Mouse (Mus musculus) ES-Bruce4 (cell line): Measurements from ENCODE around the gene Gm49318.
A peak's percentile ranks its signal among the peaks of the same experiment; 100 is the strongest.

ENCODE experiments used
- CTCF ChIP-seq: IDR thresholded peaks from one replicate; pipeline ENCODE4 v1.8.1; 2011; ENCODE audit warnings: low read depth, low read length
- EP300 ChIP-seq: IDR thresholded peaks from 2 replicates; pipeline ENCODE4 v1.6.1; 2011; ENCODE audit warnings: low read depth, low read length; ENCODE audit not compliant: insufficient read depth
- POLR2A ChIP-seq: IDR thresholded peaks from one replicate; pipeline ENCODE4 v1.8.1; 2011; ENCODE audit warnings: low read length; ENCODE audit not compliant: insufficient read depth

DNA sequence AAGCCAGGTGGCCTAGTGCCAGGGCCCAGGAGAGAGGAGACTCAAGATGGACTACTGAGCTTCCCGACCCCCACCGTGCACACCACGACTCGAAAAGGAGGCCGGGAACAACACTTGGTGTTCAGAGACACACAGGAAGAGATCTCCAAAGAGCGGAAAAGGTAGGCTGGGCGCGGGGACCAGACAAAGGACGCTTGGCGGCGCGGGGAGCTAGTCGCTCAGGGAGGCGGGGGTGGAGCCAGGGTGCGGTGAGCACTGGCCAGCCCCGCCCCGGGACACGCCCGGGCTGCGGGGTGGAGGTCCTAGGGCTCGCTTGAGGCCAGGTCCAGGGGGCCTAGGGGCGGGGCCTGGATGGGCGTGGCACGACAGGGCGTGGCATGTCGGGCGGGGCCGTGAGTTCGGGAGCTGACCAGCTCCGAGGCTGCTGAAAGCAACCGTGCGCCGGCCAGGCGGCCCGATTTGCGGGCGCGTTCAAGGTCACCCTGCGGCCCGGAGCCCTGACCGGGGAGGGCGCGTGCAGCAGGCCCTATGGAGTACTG lies 20.6 kb downstream of the Gm49318 start:
- no peak for TF ChIP-seq CTCF
- peak; percentile 73 for TF ChIP-seq EP300
- no peak for TF ChIP-seq POLR2A
